Mouse (Mus musculus) neural tube, embryonic 11.5 days (tissue): ENCODE measurements around the gene Mettl16. TPM values are rescaled to one million over a fixed set of nuclear protein-coding genes. Genes with fewer than 3 reads are reported as not detected.

Experiments
- ATAC-seq: fragments of 200-750 bp; cut with Nextera tagmentation; 2 replicates; pipeline ENCODE4 v1.8.0; 2017; ENCODE audit warnings: moderate number of reproducible peaks, mild to moderate bottlenecking, moderate TSS enrichment, moderate library complexity; ENCODE audit not compliant: insufficient read depth, low FRiP score, low TSS enrichment
- DNase-seq: peaks from one replicate; pipeline ENCODE4 v3.0.0-alpha.2; 2015; ENCODE audit warnings: low spot score
- H3K27ac ChIP-seq: fragments of 300-500 bp; sonication (generic); 2 replicates; pipeline ENCODE4 v1.5.1; 2014; ENCODE audit warnings: low read depth, mild to moderate bottlenecking, low read length
- H3K27me3 ChIP-seq: fragments of 300-500 bp; sonication (generic); 2 replicates; pipeline ENCODE4 v1.6.1; 2014; ENCODE audit warnings: mild to moderate bottlenecking, low read length, mixed read lengths; ENCODE audit not compliant: control insufficient read depth, insufficient read depth
- H3K36me3 ChIP-seq: fragments of 300-500 bp; sonication (generic); 2 replicates; pipeline ENCODE4 v1.6.1; 2014; ENCODE audit warnings: mild to moderate bottlenecking, low read length, moderate library complexity, mixed read lengths; ENCODE audit not compliant: control insufficient read depth, insufficient read depth
- H3K4me1 ChIP-seq: fragments of 300-500 bp; sonication (generic); 2 replicates; pipeline ENCODE4 v1.6.1; 2014; ENCODE audit warnings: low read length, mixed read lengths; ENCODE audit not compliant: control insufficient read depth, insufficient read depth
- H3K4me2 ChIP-seq: fragments of 300-500 bp; sonication (generic); 2 replicates; pipeline ENCODE4 v1.6.1; 2014; ENCODE audit warnings: low read depth, mild to moderate bottlenecking, moderate library complexity
- H3K4me3 ChIP-seq: fragments of 300-500 bp; sonication (generic); 2 replicates; pipeline ENCODE4 v1.5.1; 2014; ENCODE audit warnings: low read depth, low read length
- H3K9ac ChIP-seq: fragments of 300-500 bp; sonication (generic); 2 replicates; pipeline ENCODE4 v1.6.1; 2014; ENCODE audit warnings: mild to moderate bottlenecking, low read length
- H3K9me3 ChIP-seq: fragments of 300-500 bp; sonication (generic); 2 replicates; pipeline ENCODE4 v1.6.1; 2016; ENCODE audit warnings: low read length; ENCODE audit not compliant: control insufficient read depth
- WGBS: fragments of 180-500 bp; shearing (Covaris S2); extraction: QIAGEN DNeasy Blood & Tissue Kit; methylation state at CpG from one replicate; pipeline ENCODE4 v1.1.7; 2014; 5-methylcytosine and 5-hydroxymethylcytosine counted together
- polyA plus RNA-seq: library from polyadenylated mRNA; unstranded; fragments of >200 nt; fragmentation: Nextera tagmentation; extraction: Ambion mirVana; gene quantifications from 2 replicates; pipeline ENCODE4 v1.2.1, GENCODE M21; 2014

Mettl16 gene
- polyA plus RNA-seq, 1 experiment from 2014 or later, result 47.6 TPM

- H3K27ac ChIP-seq, result no peak overlapping the region
- WGBS, result 88% methylated on average over 5 of the region's 5 CpGs
- H3K36me3 ChIP-seq, result no peaks in the 10 kb centered on the region
- H3K4me2 ChIP-seq, result no peak overlapping the region
- 0 out of 2 replicates have a peak, but pooled peaks cover 2% of the 10 kb centered on the region for H3K4me1 ChIP-seq
- H3K4me3 ChIP-seq, result no peak overlapping the region
- H3K9me3 ChIP-seq, result no peaks in the 10 kb centered on the region
- no peak for DNase-seq
- no peaks in the 10 kb centered on the region for H3K27me3 ChIP-seq
- no peak overlapping the region for H3K9ac ChIP-seq
- ATAC-seq, result no peak
Measured at GRCm38 (mm10) chr11:74826702-74827101, 56.1 kb downstream of the Mettl16 start.

DNA sequence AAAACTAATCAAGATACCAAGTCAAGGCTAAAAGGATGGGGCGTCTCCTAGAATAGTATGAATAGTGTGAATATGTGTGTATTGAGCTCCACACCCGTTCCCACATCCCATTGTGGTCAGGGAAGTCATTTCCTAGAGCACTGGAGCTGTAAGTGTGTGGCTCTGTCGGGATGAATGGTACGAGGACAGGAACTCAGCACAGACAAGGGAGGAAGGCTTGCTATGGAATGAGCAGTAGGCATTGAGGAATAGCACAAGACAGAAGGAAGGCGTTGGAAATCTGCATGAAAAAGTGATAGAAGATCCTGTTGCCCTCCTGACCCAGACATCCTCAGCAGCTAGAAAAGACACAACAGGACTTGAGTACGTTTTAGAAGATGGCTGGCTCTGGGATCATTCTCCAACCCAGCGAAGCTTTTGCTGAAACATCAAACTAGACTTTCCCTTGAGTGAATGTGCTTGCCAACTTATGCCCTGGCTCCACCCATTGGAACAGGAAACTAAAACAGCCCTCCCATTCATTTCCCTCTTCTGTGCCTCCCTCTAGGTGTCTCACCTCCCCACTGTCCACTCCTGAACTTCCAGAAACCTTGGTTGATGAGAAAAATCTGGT lies 57.3 kb downstream of the Mettl16 start:
- Histone ChIP-seq H3K27ac (no peak overlapping the region), H3K27me3 (no peaks in the 10 kb centered on the region), H3K9me3 (no peaks in the 10 kb centered on the region), H3K36me3 (no peaks in the 10 kb centered on the region), H3K9ac (no peak overlapping the region), H3K4me2 (no peak overlapping the region), H3K4me1 (peaks cover 6% of the 10 kb centered on the region), H3K4me3 (no peak overlapping the region)
- ATAC-seq (no peak), DNase-seq (no peak)
- WGBS, result 80% methylated on average over 7 of the region's 7 CpGs

DNA sequence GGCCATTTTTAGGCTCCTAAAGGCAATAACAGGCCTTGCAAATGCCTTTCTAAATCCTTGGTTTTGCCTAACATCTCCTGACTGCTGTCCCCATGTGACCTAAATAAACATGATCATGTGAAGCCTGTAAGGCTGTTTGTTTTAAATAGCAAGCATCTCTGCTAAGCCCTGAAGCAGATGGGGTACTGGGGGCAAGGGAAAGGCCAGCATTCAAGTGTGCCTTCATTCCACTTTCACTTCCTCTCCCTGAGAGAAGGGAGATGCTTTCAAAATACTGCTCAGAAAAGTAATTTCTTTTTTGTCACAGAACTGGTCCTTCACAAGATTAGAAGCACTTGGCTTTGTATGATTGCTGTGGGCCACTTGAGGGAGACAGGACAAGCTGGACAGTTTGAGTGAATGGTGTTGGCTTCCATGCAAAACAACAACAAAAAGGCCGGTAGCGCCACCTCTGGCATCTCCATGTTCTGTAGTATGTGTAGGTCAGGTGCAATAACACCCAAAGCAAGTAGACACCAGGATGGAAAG lies 57.8 kb downstream of the Mettl16 start:
- ATAC-seq, result no peak
- DNase-seq, result no peak
- 32% methylated on average over 2 of the region's 2 CpGs for WGBS
- Histone ChIP-seq H3K4me2 (no peak overlapping the region), H3K27ac (no peak overlapping the region), H3K9ac (no peak overlapping the region), H3K36me3 (no peaks in the 10 kb centered on the region), H3K4me3 (no peak overlapping the region), H3K27me3 (no peaks in the 10 kb centered on the region), H3K9me3 (no peaks in the 10 kb centered on the region), H3K4me1 (peaks cover 11% of the 10 kb centered on the region)

- H3K4me2 ChIP-seq, result peak overlapping the region; percentile 91
- 0 out of 2 replicates have a peak overlapping the region, but pooled peaks have one; percentile 89 for H3K27ac ChIP-seq
- H3K36me3 ChIP-seq, result no peaks in the 10 kb centered on the region
- peaks cover 15% of the 10 kb centered on the region for H3K4me1 ChIP-seq
- peak overlapping the region; percentile 63; the same call in 1 of the 2 replicates for H3K4me3 ChIP-seq
- WGBS, result 15% methylated on average over 11 of the region's 11 CpGs
- ATAC-seq, result no peak
- H3K9me3 ChIP-seq, result no peaks in the 10 kb centered on the region
- DNase-seq, result no peak
- no peaks in the 10 kb centered on the region for H3K27me3 ChIP-seq
- H3K9ac ChIP-seq, result no peak overlapping the region; the same call in 1 of the 2 replicates
Measured at GRCm38 (mm10) chr11:74828965-74829550, 58.4 kb downstream of the Mettl16 start.

- peak; percentile 43 for ATAC-seq
- H3K4me1 ChIP-seq, result peaks cover 15% of the 10 kb centered on the region
- DNase-seq, result peak; percentile 87
- H3K36me3 ChIP-seq, result no peaks in the 10 kb centered on the region
- under 1% methylated on average over 20 of the region's 20 CpGs for WGBS
- no peaks in the 10 kb centered on the region for H3K27me3 ChIP-seq
- peak overlapping the region; percentile 63 for H3K4me3 ChIP-seq
- peak overlapping the region; percentile 91 for H3K4me2 ChIP-seq
- no peaks in the 10 kb centered on the region for H3K9me3 ChIP-seq
- peak overlapping the region; percentile 53 for H3K9ac ChIP-seq
- H3K27ac ChIP-seq, result peak overlapping the region; percentile 89
Measured at GRCm38 (mm10) chr11:74829812-74830211, 59.2 kb downstream of the Mettl16 start.

DNA sequence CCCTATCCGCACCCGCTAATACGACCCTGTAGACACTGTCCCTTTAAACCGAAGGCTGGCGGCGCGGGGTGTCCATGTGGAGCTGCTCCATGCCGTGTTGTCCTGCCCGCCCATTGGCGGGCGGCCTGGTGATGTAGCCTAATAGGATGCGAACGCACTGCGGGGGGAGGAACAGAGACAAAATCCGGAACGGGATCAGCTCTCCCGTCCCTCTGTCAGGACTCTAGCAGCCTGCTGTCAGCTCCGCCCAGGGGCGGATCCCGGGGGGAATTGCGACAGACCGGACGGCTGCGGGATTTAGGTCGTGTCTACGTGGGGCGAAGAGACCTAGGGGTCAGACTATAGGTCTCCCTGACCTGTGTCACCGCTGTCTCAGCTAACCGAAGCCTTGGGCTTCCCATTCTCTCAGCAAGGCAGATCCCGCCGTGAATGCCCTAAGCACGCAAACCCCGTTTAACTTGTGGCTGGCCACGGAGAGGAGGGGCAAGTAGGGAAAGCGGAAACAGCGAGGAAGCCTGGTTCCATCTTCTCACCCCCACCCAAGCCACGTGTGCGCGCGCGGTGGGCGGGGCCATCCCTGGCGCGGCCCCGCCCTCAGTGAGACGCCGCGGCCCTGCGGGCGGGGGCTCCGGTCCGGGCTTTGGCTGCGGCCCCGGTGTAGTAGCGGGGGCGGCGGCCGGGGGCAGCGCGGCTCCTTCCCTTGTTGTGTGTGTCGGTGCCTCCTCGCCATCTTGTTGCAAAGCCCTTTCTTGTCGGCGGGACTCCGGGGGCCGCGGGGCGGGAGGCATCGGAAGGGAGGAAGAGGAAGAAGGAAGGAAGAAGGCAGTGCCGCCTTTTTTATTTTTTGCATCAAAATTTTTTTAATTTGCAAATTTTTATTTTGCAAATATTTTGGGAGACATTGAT lies 59.9 kb downstream of the Mettl16 start, which contains the start of gene Mnt:
TSS of gene Mnt (plus strand) at position 665 of the 906 bp plus-strand sequence.
- peak; percentile 99 for DNase-seq
- no peaks in the 10 kb centered on the region for H3K27me3 ChIP-seq
- peak within 1 kb of the TSS; percentile 91 for H3K4me2 ChIP-seq
- peak within 1 kb of the TSS; percentile 67 for H3K9ac ChIP-seq
- H3K9me3 ChIP-seq, result no peaks in the 10 kb centered on the region
- under 1% methylated on average over 67 of the region's 70 CpGs for WGBS
- peaks cover 15% of the 10 kb centered on the region for H3K4me1 ChIP-seq
- H3K36me3 ChIP-seq, result no peaks in the 10 kb centered on the region
- peak; percentile 93 for ATAC-seq
- peak within 1 kb of the TSS; percentile 89 for H3K27ac ChIP-seq
- peak within 1 kb of the TSS; percentile 63 for H3K4me3 ChIP-seq

DNA sequence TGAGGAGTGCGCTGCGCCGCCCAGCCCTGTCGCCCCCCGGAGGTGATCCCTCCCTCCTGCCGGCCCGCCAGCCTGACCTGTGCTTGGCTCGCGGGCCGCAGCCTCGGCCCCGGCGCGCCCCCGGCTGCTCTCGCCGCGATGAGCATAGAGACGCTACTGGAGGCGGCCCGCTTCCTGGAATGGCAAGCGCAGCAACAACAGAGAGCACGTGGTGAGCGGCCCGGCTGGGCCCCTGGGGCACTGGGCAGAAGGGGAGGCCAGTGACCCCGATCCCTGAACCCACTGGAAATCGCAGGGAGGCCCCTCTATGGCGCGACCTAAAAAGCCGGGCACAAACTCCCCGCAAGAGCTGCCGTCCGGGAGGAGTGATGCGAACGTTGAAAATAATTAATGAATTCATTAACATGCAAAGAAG lies 60.6 kb downstream of the Mettl16 start:
- ATAC-seq (no peak), DNase-seq (peak; percentile 66)
- H3K27ac ChIP-seq, result peak overlapping the region; percentile 89
- H3K4me1 ChIP-seq, result peaks cover 15% of the 10 kb centered on the region
- peak overlapping the region; percentile 63 for H3K4me3 ChIP-seq
- no peaks in the 10 kb centered on the region for H3K27me3 ChIP-seq
- WGBS, result under 1% methylated on average over 35 of the region's 35 CpGs
- peak overlapping the region; percentile 67 for H3K9ac ChIP-seq
- no peaks in the 10 kb centered on the region for H3K36me3 ChIP-seq
- H3K9me3 ChIP-seq, result no peaks in the 10 kb centered on the region
- H3K4me2 ChIP-seq, result peak overlapping the region; percentile 91

DNA sequence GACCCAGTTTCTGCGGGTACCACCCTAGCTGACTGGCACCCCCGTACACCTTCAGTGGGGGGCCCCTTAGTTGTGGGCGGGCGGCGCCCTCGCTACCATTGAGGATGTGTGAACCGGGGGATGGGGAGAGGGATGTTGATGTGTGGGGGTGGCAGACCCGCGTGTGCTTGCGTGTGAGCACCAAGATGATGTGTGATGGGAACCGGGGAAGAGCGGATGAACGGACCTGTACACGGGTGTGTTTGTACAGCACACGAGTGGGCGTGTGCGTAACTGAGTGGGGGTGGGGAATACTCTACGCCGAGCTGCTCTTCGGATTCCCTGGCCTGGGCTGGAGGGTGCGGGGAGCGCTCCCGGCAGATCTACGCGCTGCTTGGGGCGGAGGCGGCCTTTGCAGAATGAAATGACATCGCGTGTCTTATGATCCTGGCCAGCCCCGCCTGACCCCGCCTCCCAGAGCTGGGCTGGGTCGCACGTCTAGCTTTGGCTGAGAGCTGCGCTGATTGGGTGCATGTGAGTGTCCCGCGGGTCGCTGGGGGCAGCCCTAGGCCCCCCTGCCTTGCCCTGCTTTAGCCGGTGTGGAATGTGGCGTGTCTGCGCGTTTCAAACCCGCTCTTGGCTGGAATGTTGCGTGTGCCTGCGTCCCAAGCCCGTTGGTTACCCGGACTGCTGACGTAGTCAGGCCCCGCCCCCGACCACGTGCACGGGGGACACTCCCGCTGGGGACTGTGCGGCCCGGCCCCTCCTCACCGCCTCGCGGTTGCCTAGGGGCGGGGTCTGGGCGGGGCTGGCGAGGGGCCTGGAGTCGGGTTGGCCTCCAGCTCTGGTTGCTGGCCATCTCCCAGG lies 61.2 kb downstream of the Mettl16 start:
- peak overlapping the region; percentile 63 for H3K4me3 ChIP-seq
- under 1% methylated on average over 58 of the region's 61 CpGs for WGBS
- no peaks in the 10 kb centered on the region for H3K36me3 ChIP-seq
- peak; percentile 100 for DNase-seq
- H3K4me1 ChIP-seq, result peaks cover 15% of the 10 kb centered on the region
- H3K9me3 ChIP-seq, result no peaks in the 10 kb centered on the region
- H3K27me3 ChIP-seq, result no peaks in the 10 kb centered on the region
- peak; percentile 74 for ATAC-seq
- H3K27ac ChIP-seq, result peak overlapping the region; percentile 89
- peak overlapping the region; percentile 67 for H3K9ac ChIP-seq
- peak overlapping the region; percentile 91 for H3K4me2 ChIP-seq
